Mouse (Mus musculus) lung, embryonic 14.5 days (tissue): Measurements from ENCODE around the gene Dnase2b. TPM values are rescaled to one million over a fixed set of nuclear protein-coding genes. Genes with fewer than 3 reads are reported as not detected.

Experiments used
- ATAC-seq: fragments of 200-750 bp; cut with Nextera tagmentation; 2 replicates; pipeline ENCODE4 v1.8.0; 2017; ENCODE audit warnings: mild to moderate bottlenecking, moderate TSS enrichment, moderate library complexity; ENCODE audit not compliant: insufficient read depth
- DNase-seq: peaks from one replicate; pipeline ENCODE4 v3.0.0-alpha.2; 2015
- H3K27ac ChIP-seq: fragments of 300-500 bp; sonication (generic); 2 replicates; pipeline ENCODE4 v1.5.1; 2014; ENCODE audit warnings: low read depth, mild to moderate bottlenecking, moderate library complexity
- H3K27me3 ChIP-seq: fragments of 300-500 bp; sonication (generic); 2 replicates; pipeline ENCODE4 v1.6.1; 2014; ENCODE audit warnings: low read length, control low read depth; ENCODE audit not compliant: insufficient read depth
- H3K36me3 ChIP-seq: fragments of 300-500 bp; sonication (generic); 2 replicates; pipeline ENCODE4 v1.6.1; 2014; ENCODE audit warnings: control low read depth; ENCODE audit not compliant: insufficient read depth
- H3K4me1 ChIP-seq: fragments of 300-500 bp; sonication (generic); 2 replicates; pipeline ENCODE4 v1.6.1; 2014; ENCODE audit warnings: antibody characterized with exemption, control low read depth; ENCODE audit not compliant: insufficient read depth
- H3K4me2 ChIP-seq: fragments of 300-500 bp; sonication (generic); 2 replicates; pipeline ENCODE4 v1.6.1; 2014; ENCODE audit warnings: mild to moderate bottlenecking
- H3K4me3 ChIP-seq: fragments of 300-500 bp; sonication (generic); 2 replicates; pipeline ENCODE4 v1.5.1; 2014; ENCODE audit warnings: low read depth, low read length
- H3K9ac ChIP-seq: fragments of 300-500 bp; sonication (generic); 2 replicates; pipeline ENCODE4 v1.6.1; 2014
- H3K9me3 ChIP-seq: fragments of 300-500 bp; sonication (generic); 2 replicates; pipeline ENCODE4 v1.6.1; 2016; ENCODE audit warnings: low read depth, low read length, control low read depth
- CTCF ChIP-seq: IDR thresholded peaks from 2 replicates; pipeline ENCODE4 v1.5.1; 2016; ENCODE audit warnings: antibody characterized with exemption, low read depth
- WGBS: fragments of 180-500 bp; shearing (Covaris S2); extraction: QIAGEN DNeasy Blood & Tissue Kit; methylation state at CpG from one replicate; pipeline ENCODE4 v1.1.7; 2014; 5-methylcytosine and 5-hydroxymethylcytosine counted together
- polyA plus RNA-seq: library from polyadenylated mRNA; unstranded; fragments of >200 nt; fragmentation: Nextera tagmentation; extraction: Ambion mirVana; gene quantifications from 2 replicates; pipeline ENCODE4 v1.2.1, GENCODE M21; 2014

The Dnase2b gene
- polyA plus RNA-seq, 1 experiment from 2014 or later = not detected

- Histone ChIP-seq H3K36me3 (no peaks in the 10 kb centered on the region), H3K4me2 (no peak overlapping the region), H3K4me3 (no peak overlapping the region), H3K4me1 (no peaks in the 10 kb centered on the region), H3K27me3 (no peaks in the 10 kb centered on the region), H3K9ac (no peak overlapping the region), H3K27ac (no peak overlapping the region), H3K9me3 (no peaks in the 10 kb centered on the region)
- no peak for DNase-seq
- WGBS = 78% methylated on average over 6 of the region's 6 CpGs
- no peak for TF ChIP-seq CTCF
- ATAC-seq = no peak
Measured at GRCm38 (mm10) chr3:146599198-146599900, 16.0 kb downstream of the Dnase2b start.

GRCm38 (mm10) chr3:146598411-146598810 lies 17.0 kb downstream of the Dnase2b start:
- 41% methylated on average over 6 of the region's 6 CpGs for WGBS
- H3K4me2 ChIP-seq = no peak overlapping the region; the same call in 1 of the 2 replicates

DNA sequence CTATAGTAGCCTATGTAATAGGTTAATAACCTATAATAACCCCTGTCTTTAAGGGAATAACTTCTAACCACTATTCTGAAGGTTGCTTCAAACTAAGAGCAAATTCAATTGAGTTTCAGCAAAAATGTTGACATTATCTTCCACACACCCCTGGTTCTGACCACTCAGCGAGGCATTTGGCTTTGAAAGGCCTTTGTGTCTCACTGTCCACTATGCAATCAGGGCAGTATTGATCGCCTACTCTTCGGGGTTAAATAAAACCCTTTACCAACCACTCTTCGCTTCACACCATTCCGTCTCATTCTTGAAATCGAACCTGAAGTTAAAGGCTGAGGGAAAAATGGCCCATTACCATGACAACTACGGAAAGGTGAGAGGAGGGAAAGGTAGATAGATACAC lies 18.5 kb downstream of the Dnase2b start:
- no peaks in the 10 kb centered on the region for H3K27me3 ChIP-seq
- ATAC-seq = no peak
- H3K36me3 ChIP-seq = no peaks in the 10 kb centered on the region
- H3K4me2 ChIP-seq = no peak overlapping the region
- no peaks in the 10 kb centered on the region for H3K4me1 ChIP-seq
- no peak overlapping the region for H3K4me3 ChIP-seq
- H3K9me3 ChIP-seq = no peaks in the 10 kb centered on the region
- no peak for TF ChIP-seq CTCF
- no peak overlapping the region for H3K27ac ChIP-seq
- WGBS = 86% methylated on average over 7 of the region's 7 CpGs
- no peak overlapping the region for H3K9ac ChIP-seq
- DNase-seq = no peak

More at GRCm38 (mm10) chr3:146598411-146598810, 17.0 kb downstream of the Dnase2b start:
- TF ChIP-seq CTCF = no peak
- Histone ChIP-seq H3K4me3 (no peak overlapping the region), H3K36me3 (no peaks in the 10 kb centered on the region), H3K4me1 (no peaks in the 10 kb centered on the region), H3K9me3 (no peaks in the 10 kb centered on the region), H3K27me3 (no peaks in the 10 kb centered on the region), H3K9ac (no peak overlapping the region), H3K27ac (no peak overlapping the region)
- DNase-seq = peak; percentile 39
- no peak for ATAC-seq

GRCm38 (mm10) chr3:146596387-146596786 lies 19.0 kb downstream of the Dnase2b start:
- Histone ChIP-seq H3K4me1 (no peaks in the 10 kb centered on the region), H3K9me3 (no peaks in the 10 kb centered on the region), H3K27me3 (no peaks in the 10 kb centered on the region), H3K36me3 (no peaks in the 10 kb centered on the region), H3K27ac (no peak overlapping the region), H3K4me2 (no peak overlapping the region), H3K4me3 (no peak overlapping the region), H3K9ac (no peak overlapping the region)
- no peak for TF ChIP-seq CTCF
- DNase-seq (no peak), ATAC-seq (no peak)
- 82% methylated on average over 8 of the region's 8 CpGs for WGBS

GRCm38 (mm10) chr3:146595440-146595839 lies 20.0 kb downstream of the Dnase2b start:
- DNase-seq = no peak
- Histone ChIP-seq H3K4me1 (no peaks in the 10 kb centered on the region), H3K27me3 (no peaks in the 10 kb centered on the region), H3K4me2 (no peak overlapping the region), H3K9ac (no peak overlapping the region), H3K27ac (no peak overlapping the region), H3K4me3 (no peak overlapping the region), H3K9me3 (no peaks in the 10 kb centered on the region), H3K36me3 (no peaks in the 10 kb centered on the region)
- no peak for TF ChIP-seq CTCF
- WGBS = 84% methylated on average over 6 of the region's 6 CpGs
- ATAC-seq = no peak

GRCm38 (mm10) chr3:146591601-146592000 lies 23.8 kb downstream of the Dnase2b start:
- no peak overlapping the region for H3K9ac ChIP-seq
- no peak for TF ChIP-seq CTCF
- DNase-seq = no peak
- WGBS = 59% methylated on average over 2 of the region's 2 CpGs
- H3K36me3 ChIP-seq = no peaks in the 10 kb centered on the region
- ATAC-seq = no peak
- no peak overlapping the region for H3K4me3 ChIP-seq
- H3K9me3 ChIP-seq = no peaks in the 10 kb centered on the region
- no peak overlapping the region for H3K27ac ChIP-seq
- H3K4me2 ChIP-seq = no peak overlapping the region
- no peaks in the 10 kb centered on the region for H3K4me1 ChIP-seq
- no peaks in the 10 kb centered on the region for H3K27me3 ChIP-seq

- no peak overlapping the region for H3K4me3 ChIP-seq
- no peak overlapping the region for H3K27ac ChIP-seq
- no peak overlapping the region for H3K4me2 ChIP-seq
- H3K9ac ChIP-seq = no peak overlapping the region
- ATAC-seq (no peak), DNase-seq (no peak)
- no peak for TF ChIP-seq CTCF
- no peaks in the 10 kb centered on the region for H3K27me3 ChIP-seq
- H3K36me3 ChIP-seq = no peaks in the 10 kb centered on the region
- no peaks in the 10 kb centered on the region for H3K9me3 ChIP-seq
- 70% methylated on average over 7 of the region's 7 CpGs for WGBS
- H3K4me1 ChIP-seq = no peaks in the 10 kb centered on the region
Measured at GRCm38 (mm10) chr3:146591159-146591558, 24.2 kb downstream of the Dnase2b start.

DNA sequence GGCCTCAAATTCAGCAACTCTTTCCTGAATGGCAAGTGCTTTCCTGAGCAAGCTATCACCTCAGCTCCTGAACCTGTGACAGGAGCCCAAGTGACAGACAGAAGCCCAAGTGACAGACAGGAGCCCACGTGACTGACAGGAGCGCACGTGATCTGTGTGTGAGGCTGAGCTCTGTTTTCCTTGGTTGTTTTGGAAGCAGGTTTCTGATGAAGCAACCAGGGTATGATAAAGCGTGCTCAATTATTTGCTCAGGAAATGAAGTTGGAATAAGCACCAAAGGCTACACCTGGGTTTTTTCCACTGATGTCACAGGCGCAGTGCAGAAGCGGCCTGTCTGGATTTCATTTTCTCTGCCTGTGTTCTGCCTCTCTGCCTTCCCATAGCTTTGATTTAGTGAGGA lies 25.9 kb downstream of the Dnase2b start:
- Histone ChIP-seq H3K9ac (no peak overlapping the region), H3K4me3 (no peak overlapping the region), H3K4me1 (no peaks in the 10 kb centered on the region), H3K9me3 (no peaks in the 10 kb centered on the region), H3K27me3 (no peaks in the 10 kb centered on the region), H3K4me2 (no peak overlapping the region), H3K27ac (no peak overlapping the region), H3K36me3 (no peaks in the 10 kb centered on the region)
- no peak for ATAC-seq
- no peak for TF ChIP-seq CTCF
- DNase-seq = no peak
- WGBS = 79% methylated on average over 6 of the region's 6 CpGs
